Mouse (Mus musculus) thymus, adult 2 months (tissue): ENCODE results near the gene Eif5a2.

Source experiments
- CTCF ChIP-seq: fragments of 200-500 bp; IDR thresholded peaks from 2 replicates; pipeline ENCODE4 v1.5.1; 2012; ENCODE audit warnings: mild to moderate bottlenecking, control low read depth, low read length, moderate library complexity, borderline replicate concordance; ENCODE audit not compliant: control insufficient read depth, poor library complexity, insufficient read depth; ENCODE audit errors: extremely low read depth
- POLR2A ChIP-seq: fragments of 200-500 bp; IDR thresholded peaks from 2 replicates; pipeline ENCODE4 v1.6.1; 2012; ENCODE audit warnings: mild to moderate bottlenecking, low read length, control low read depth, moderate library complexity; ENCODE audit not compliant: control insufficient read depth, poor library complexity, insufficient read depth; ENCODE audit errors: extremely low read depth

GRCm38 (mm10) chr3:28805301-28806097, 24.4 kb downstream of the Eif5a2 start, which contains the start of gene Rpl22l1:
- TF ChIP-seq CTCF (peak; percentile 66), POLR2A (peak; percentile 96)
